Mouse (Mus musculus) thymus, adult 18-20 months (tissue): ENCODE measurements around the gene 1700086D15Rik.

Source experiments
- DNase-seq, 2 experiments: peaks; one replicate each; pipeline ENCODE4 v3.0.0; 2022; ENCODE audit warnings: mixed read lengths in 2 of 2

The 1700086D15Rik gene

GRCm38 (mm10) chr11:65159791-65160190 lies at the start of gene 1700086D15Rik:
TSS of gene 1700086D15Rik (minus strand) at chr11:65159891.
- DNase-seq: no peak

DNA sequence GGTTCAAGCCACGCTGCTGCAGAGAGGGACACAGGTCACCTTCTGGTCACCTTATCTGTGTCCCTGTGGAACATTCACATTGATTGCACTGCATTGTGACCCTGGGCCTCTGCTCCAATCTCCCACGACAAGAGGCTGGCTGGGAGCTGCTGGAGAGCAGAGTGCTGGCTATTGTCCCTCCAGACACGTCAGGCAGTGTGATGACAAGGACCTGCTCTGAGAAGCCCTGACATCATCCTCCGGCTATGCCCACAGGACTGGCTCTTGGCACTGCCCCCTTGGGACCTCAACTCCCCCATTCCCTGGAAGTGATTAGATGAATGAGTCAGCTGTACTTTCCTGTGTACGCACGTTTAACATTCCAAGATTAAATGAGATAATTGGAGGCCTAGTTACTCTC lies 49.8 kb upstream of the 1700086D15Rik start:
- no peak for DNase-seq

DNA sequence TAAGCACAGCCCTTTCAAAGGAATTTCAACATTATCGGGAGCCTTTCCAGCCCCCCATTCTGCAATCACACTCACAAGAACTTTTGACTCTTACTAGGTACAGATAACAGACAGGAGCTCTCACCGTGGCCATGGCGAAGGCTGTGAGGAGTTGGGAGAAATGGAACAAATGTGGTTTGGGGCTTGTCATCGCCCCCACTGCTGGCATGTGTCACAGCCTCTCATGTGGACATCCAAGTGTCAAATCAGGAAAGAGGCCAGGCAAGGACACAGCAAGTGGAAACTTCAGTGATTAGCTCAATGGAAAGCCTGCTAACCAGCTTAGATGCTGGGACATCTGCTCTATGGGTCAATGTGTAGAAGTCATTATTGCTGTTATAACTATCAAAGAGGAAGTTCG lies 45.6 kb upstream of the 1700086D15Rik start:
- DNase-seq: no peak

GRCm38 (mm10) chr11:65204651-65205050 lies 45.0 kb upstream of the 1700086D15Rik start:
- no peak for DNase-seq

DNA sequence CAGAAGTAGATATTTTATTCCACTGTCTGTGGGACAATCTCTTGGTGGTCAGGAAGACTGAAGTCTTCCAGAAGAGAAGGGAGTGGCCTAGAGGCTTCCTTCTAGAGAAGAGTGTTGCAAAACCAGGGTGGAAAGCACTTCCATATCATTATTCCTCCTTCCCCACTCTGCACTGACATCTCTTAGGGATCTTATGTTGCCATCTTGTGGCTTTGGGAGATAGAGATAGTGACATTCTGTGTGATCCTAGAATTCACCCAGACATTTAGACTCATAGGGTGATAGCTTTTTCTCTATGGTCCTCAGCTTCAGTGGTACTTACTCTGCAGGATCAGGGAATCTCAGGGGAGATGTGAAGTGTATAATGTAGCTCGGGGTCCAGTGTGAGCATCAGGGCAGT lies 43.3 kb upstream of the 1700086D15Rik start:
- no peak for DNase-seq

GRCm38 (mm10) chr11:65202236-65202635 lies 42.5 kb upstream of the 1700086D15Rik start:
- no peak for DNase-seq

DNA sequence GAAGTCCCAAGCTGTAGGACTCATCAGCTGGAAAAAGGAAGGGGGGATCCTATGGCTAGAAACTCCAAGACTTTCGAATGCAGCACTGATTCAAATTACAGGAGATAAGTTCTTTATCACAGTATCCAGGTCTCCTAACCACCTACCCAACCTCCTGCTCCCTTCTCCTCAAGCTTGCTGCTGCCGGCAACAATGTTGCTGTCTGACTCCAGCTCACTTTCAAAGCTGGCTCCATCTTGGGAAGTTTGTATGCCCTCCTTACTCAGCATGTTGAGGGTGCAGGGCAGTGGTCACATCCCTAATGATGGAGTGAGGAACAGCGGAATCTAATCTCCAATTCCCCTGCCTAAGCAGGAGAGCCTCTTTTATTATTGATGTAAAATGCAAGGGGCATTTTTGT lies 38.3 kb upstream of the 1700086D15Rik start:
- no peak for DNase-seq

GRCm38 (mm10) chr11:65197280-65197679 lies 37.6 kb upstream of the 1700086D15Rik start:
- DNase-seq: no peak

GRCm38 (mm10) chr11:65186974-65187373 lies 27.3 kb upstream of the 1700086D15Rik start:
- DNase-seq: no peak

- no peak for DNase-seq
These were observed 25.4 kb upstream of the 1700086D15Rik start for GRCm38 (mm10) chr11:65185114-65185513.

GRCm38 (mm10) chr11:65170121-65170750 lies 10.5 kb upstream of the 1700086D15Rik start:
- no peak for DNase-seq

GRCm38 (mm10) chr11:65162767-65163120 lies 3.1 kb upstream of the 1700086D15Rik start, which contains the start of gene Arhgap44:
TSS of gene Arhgap44 (minus strand) at chr11:65162961.
- no peak for DNase-seq

DNA sequence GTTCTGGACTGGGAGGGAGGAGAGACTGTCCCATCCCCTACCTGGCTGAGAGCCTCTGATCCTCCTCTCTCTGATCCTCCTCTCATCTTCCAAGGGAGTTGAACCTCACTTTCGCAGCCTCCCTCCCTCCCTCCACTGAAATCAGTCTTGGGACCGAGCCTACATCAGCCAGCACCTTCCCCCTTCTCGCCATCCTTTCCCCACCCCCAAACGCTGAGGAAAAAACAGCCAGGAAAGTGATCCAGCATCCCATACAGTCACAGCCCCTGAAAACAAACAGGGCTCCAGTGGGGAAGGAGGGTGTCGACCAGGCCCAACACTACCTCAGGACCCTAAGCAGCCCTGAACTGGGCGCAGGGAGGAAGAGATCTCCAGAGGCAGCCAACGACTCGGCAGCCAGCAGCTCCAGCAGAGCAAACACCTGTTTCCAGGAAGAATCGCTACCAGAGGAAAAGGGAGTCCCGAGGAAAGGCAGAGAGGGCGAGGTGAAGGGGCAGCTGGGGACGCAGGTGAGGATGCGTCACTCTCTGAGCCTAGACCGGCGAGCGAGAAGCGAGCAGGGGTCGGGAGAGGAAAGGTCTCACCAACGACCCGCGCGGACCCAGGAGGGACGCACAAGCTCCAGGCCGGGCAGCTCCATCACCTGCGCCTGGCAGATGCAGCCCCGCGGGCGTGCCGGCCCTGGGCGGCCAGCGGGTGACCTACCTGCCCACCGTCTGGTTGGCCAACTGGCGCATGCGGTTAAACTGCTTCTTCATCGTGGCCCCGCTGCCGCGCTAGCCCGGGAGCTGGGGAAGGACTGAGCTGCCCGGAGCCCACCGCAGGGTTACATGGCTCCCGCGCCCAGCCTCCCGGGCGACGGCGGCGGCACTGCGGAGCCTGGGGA lies 2.4 kb upstream of the 1700086D15Rik start:
- DNase-seq: no peak

DNA sequence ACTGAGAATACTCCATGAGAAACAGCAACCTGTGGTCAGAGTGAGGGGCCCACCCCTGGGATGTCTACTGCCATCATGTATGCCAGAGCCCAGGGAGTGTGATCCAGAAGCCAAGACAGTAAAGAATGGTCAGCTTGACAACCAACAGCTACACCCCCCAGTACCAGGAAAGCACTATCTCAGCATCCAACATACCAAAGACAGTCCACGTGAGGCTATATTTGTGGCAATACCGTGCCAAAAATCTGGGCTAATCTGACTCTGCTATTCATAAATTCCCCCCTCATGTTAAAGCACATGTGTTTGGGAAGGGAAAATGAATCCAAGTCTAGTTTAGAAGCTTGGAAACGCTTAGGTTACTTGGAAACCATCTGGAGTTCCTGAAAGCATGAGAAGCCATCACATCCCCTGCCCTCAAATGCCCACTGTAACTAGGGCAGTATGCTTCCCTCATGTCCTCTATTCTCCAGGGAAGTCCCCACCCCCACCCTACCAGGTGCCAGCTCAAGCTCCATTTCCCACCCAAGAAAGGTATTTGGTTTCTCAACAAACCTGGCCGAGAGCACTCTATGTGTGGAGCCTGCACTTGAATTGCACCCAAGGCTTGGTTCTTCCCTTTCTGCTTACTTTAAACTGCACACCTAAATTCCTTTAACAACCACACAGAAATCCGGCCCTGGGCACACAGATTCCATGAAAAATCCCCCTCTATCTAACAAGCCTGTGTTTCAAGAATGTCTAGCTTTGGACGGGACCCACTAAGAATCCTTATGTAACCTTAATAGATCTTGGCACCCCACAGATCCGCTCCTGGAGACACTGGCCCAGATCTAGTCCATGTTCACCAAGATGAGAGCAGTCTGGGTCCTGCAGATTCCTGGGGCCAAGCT lies 1.5 kb upstream of the 1700086D15Rik start:
- no peak for DNase-seq

GRCm38 (mm10) chr11:65158658-65158990 lies 1.1 kb downstream of the 1700086D15Rik start:
- no peak for DNase-seq

GRCm38 (mm10) chr11:65157966-65158657 lies 1.6 kb downstream of the 1700086D15Rik start:
- no peak for DNase-seq

DNA sequence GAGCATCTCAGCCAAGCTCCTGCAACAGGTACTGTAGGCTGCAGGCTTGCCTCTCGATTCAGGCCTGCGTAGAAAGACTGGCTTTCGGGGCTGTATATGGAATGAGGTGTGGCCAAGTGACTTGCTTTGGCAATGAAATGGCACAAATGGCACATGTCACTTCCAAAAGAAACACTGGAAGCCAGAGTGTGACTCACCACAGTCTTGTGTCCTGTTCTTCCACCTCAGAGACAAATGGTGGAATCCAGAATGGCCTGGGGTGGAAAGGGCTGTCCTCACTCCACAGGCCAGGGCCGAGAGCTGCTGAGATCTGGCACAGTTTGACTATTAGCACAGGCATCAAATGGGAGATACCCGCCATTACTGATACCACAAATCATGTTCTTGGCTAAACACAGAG lies 6.7 kb downstream of the 1700086D15Rik start:
- no peak for DNase-seq

DNA sequence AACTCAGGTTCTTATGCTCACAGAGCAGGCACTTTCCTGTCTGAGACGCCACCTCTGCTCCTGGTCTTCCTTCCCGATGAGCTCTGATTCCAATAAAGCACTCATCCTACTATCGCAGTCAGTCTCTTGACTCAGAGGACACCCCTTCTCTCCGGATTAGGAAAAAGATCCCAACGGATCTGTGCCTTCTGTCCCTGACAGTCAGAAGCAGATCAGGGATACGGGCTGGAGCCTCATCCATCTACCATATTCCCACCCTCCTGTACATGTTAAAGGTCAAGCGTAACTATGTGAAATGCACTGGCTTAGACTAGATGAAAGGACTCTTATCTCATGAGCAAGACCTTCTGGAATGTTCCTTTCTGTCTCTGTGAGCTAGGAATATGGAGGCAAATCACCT lies 11.2 kb downstream of the 1700086D15Rik start:
- no peak for DNase-seq

GRCm38 (mm10) chr11:65142838-65143417 lies 16.8 kb downstream of the 1700086D15Rik start:
- no peak for DNase-seq

- DNase-seq: no peak
These were observed 20.7 kb downstream of the 1700086D15Rik start for GRCm38 (mm10) chr11:65139030-65139429.

- DNase-seq: no peak
These were observed 22.5 kb downstream of the 1700086D15Rik start for GRCm38 (mm10) chr11:65137145-65137652.

DNA sequence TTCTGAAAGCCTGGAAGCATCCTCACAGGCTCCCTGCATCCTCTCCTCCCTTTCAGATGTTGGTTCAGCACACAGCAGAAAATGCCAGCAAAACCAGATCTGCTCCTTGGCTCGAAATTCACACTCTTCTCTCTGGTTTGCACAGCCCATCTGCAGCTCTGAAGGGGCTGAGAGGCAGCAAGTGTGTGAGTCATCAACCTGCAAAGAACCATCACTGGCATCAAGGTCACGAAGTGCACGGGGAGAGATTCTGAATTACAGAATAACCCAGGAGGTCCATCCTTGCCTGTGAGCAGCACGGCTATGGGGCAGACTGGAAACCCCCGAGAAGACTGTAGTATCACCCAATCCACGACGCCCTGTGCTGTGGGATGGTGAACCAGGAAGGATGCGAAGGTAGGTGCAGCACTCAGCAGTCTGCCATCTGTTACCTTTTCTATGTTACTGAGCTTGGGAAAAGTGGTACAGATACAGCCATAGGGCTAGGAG lies 24.4 kb downstream of the 1700086D15Rik start:
- DNase-seq: no peak
